Mouse (Mus musculus): Measurements from ENCODE around the gene Psmd10.

Psmd10 gene

GRCm38 (mm10) chrX:140956272-140956940 lies at the start of gene Psmd10, which contains the start of gene Atg4a:
Gene Psmd10, minus strand, starts transcription at chrX:140956728.
Gene Atg4a, plus strand, starts transcription at chrX:140956907.
- peak; percentile 96 for DNase-seq

- no peak for DNase-seq
Measured at GRCm38 (mm10) chrX:140998885-140999284, 42.4 kb upstream of the Psmd10 start.

- DNase-seq = no peak
Measured at GRCm38 (mm10) chrX:140997912-140998545, 41.5 kb upstream of the Psmd10 start.

- no peak for DNase-seq
Measured at GRCm38 (mm10) chrX:140996909-140997516, 40.5 kb upstream of the Psmd10 start.

- no peak for DNase-seq
Measured at GRCm38 (mm10) chrX:140985256-140985655, 28.7 kb upstream of the Psmd10 start.

GRCm38 (mm10) chrX:140984795-140985194 lies 28.3 kb upstream of the Psmd10 start:
- DNase-seq = no peak

- no peak for DNase-seq
Measured at GRCm38 (mm10) chrX:140983206-140983960, 26.9 kb upstream of the Psmd10 start.

GRCm38 (mm10) chrX:140980163-140980562 lies 23.6 kb upstream of the Psmd10 start:
- no peak for DNase-seq

- peak; percentile 65 for DNase-seq
Measured at GRCm38 (mm10) chrX:140979546-140979945, 23.0 kb upstream of the Psmd10 start.

- DNase-seq = no peak
Measured at GRCm38 (mm10) chrX:140978943-140979342, 22.4 kb upstream of the Psmd10 start.

- DNase-seq = no peak
Measured at GRCm38 (mm10) chrX:140956959-140957358, 431 bp upstream of the Psmd10 start.

- no peak for DNase-seq
Measured at GRCm38 (mm10) chrX:140953618-140954017, 2.9 kb downstream of the Psmd10 start.

- DNase-seq = no peak
Measured at GRCm38 (mm10) chrX:140936271-140936670, 20.3 kb downstream of the Psmd10 start.

- DNase-seq = no peak
Measured at GRCm38 (mm10) chrX:140933263-140933662, 23.3 kb downstream of the Psmd10 start.

GRCm38 (mm10) chrX:140932066-140932465 lies 24.5 kb downstream of the Psmd10 start:
- no peak for DNase-seq

GRCm38 (mm10) chrX:140921321-140921720 lies 35.2 kb downstream of the Psmd10 start:
- no peak for DNase-seq

- DNase-seq = no peak
Measured at GRCm38 (mm10) chrX:140907360-140907759, 49.2 kb downstream of the Psmd10 start, which contains the start of gene Vsig1. Gene Vsig1, plus strand, starts transcription at chrX:140907608.

- DNase-seq = no peak
Measured at GRCm38 (mm10) chrX:140903487-140903886, 53.0 kb downstream of the Psmd10 start.
